Comparison of ENCODE assay signal across 8 mouse cellular contexts in the genomic region with DNA sequence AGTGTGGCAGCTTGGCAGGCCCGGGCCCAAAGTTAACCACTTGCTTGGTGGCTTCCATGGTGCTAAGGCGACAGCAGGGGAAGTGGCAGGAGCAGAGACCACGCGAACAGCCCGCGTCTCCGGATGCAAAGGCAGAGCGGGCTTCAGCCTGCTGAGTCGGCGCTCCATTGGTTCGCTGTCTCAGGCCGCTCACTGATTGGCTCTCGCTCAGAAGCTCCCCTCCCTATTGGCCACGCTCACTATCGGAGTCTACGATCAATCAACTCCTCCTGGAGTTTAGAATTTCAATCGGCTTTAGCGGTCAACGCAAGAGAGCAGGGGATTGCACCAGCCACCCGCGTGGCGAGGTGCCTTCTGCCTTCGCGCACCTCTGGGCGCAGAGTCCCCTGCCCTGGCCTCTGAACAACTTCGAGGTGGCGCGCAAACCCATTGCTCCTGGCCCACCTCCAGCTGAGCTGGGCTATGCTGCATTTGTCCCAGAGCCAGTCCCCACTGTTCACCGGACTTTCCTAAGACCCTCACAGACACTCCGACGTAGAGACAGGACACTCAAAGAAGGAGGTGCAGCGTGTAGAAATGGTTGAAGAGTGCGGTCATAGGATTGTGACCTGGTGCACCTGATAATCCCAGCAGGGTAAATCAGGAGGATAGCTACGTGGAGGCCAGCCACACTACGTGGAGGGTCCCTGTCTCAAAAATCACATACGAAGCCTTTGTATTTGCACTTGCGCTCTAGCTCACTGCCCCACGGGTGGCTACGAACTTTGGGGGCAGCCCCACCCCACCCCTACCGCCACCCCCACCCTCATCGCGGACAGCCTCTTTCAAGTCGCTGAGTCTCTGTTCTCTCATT. TPM values are rescaled to one million over a fixed set of nuclear protein-coding genes. Genes with fewer than 3 reads are reported as not detected.
A peak's percentile ranks its signal among the peaks of the same experiment; 100 is the strongest.
DNase-seq lines count a peak whose midpoint lies in the region; ATAC-seq lines count a peak whose summit lies in the region.

No protein-coding gene starts in this region.

- DNase-seq in cerebellum, postnatal 4 days (ENCODE audit: low spot score in 2 of 2) = peak; percentile 72 to 86
- DNase-seq in gastrocnemius, adult 18-20 months (ENCODE audit: low spot score) = peak; percentile 79
- DNase-seq in left cerebral cortex, adult 18-20 months (ENCODE audit: low spot score in 2 of 2) = peak; percentile 85 to 87
- DNase-seq in lung, postnatal 4 days = peak; percentile 87 to 91
- DNase-seq in retina, postnatal 1 day = peak; percentile 96
- peak; percentile 87 for DNase-seq in thymus, postnatal 4 days

- peak overlapping the region; percentile 76 for H3K9ac ChIP-seq in hindbrain, embryonic 16.5 days (ENCODE audit: low read depth, low read length)

- WGBS in hindbrain, embryonic 16.5 days = under 1% methylated on average over 43 of the region's 43 CpGs

- H3K27ac ChIP-seq in hindbrain, embryonic 16.5 days (ENCODE audit: low read depth, low read length) = peak overlapping the region; percentile 86

- peaks cover 13% of the 10 kb centered on the region for H3K4me1 ChIP-seq in hindbrain, embryonic 16.5 days (ENCODE audit: control insufficient read depth, insufficient read depth, low read depth, low read length)

- H3K4me3 ChIP-seq in hindbrain, embryonic 16.5 days (ENCODE audit: low read length) = peak overlapping the region; percentile 77

- H3K4me2 ChIP-seq in hindbrain, embryonic 16.5 days (ENCODE audit: low read length) = peak overlapping the region; percentile 99

- peak; percentile 95 for ATAC-seq in activated CD4-positive, CD25-positive, alpha-beta regulatory T cell, adult 4 months
- peak; percentile 99 for ATAC-seq in hindbrain, embryonic 16.5 days

- no peaks in the 10 kb centered on the region for H3K27me3 ChIP-seq in hindbrain, embryonic 16.5 days (replicated peaks; ENCODE audit: control insufficient read depth, insufficient read depth, low read length)

- no peaks in the 10 kb centered on the region for H3K36me3 ChIP-seq in hindbrain, embryonic 16.5 days (ENCODE audit: control insufficient read depth, insufficient read depth, low read length)

- no peaks in the 10 kb centered on the region for H3K9me3 ChIP-seq in hindbrain, embryonic 16.5 days (ENCODE audit: control insufficient read depth, low read length)

RNA-seq across cellular contexts. Expression of a gene that starts 22.0 kb away (rescaled TPM):
- 10 to 100 TPM; 59.0 to 61.6 TPM for polyA plus RNA-seq in activated CD4-positive, CD25-positive, alpha-beta regulatory T cell, adult 4 months (2017; shearing (Covaris generic))
- 1 to 10 TPM in 1 of 2 experiments, under 1 TPM in 1; 0.94 to 1.4 TPM for total RNA-seq in gastrocnemius, adult 18-20 months (2021)
- 88.3 and 93.2 TPM in 2 replicates for polyA plus RNA-seq in hindbrain, embryonic 16.5 days (2015; fragmentation: Nextera tagmentation; extraction: Ambion mirVana)
- 100 to 1,000 TPM in 1 of 2 experiments, 10 to 100 TPM in 1; 96.4 to 113 TPM for total RNA-seq in left cerebral cortex, adult 18-20 months (2021)

RNA-seq across cellular contexts. Expression of a gene that starts 59.7 kb away (rescaled TPM):
- polyA plus RNA-seq in activated CD4-positive, CD25-positive, alpha-beta regulatory T cell, adult 4 months (2017; shearing (Covaris generic)) = 1 to 10 TPM; 2.2 to 3.0 TPM
- total RNA-seq in gastrocnemius, adult 18-20 months (2021) = 1 to 10 TPM; 2.5 to 2.6 TPM
- polyA plus RNA-seq in hindbrain, embryonic 16.5 days (2015; fragmentation: Nextera tagmentation; extraction: Ambion mirVana) = 24.1 and 24.4 TPM in 2 replicates
- total RNA-seq in left cerebral cortex, adult 18-20 months (2021) = 1 to 10 TPM; 9.3 to 9.9 TPM

Comparison
In these comparisons a context has a peak if more than half of its experiments do, and no peak if none do; other contexts are left out.
1. Peak in every context shown above with its lines: DNase-seq, ATAC-seq, H3K4me3 ChIP-seq and H3K27ac ChIP-seq.
2. RNA of a gene that starts 22.0 kb away (total RNA-seq): 96.4 to 113 TPM in left cerebral cortex, adult 18-20 months; 0.94 to 1.4 TPM in gastrocnemius, adult 18-20 months; every median in the first group is over 10 times any median in the second.